Mouse (Mus musculus) urinary bladder, postnatal 4 days (tissue): ENCODE data around the gene Gsx2.

Experiments
- DNase-seq, 2 experiments: peaks; one replicate each; pipeline ENCODE4 v3.0.0; 2021 to 2022; ENCODE audit warnings: low spot score in 2 of 2

The Gsx2 gene

GRCm38 (mm10) chr5:75075383-75075941, at the start of gene Gsx2:
TSS of gene Gsx2 (plus strand) at chr5:75075601.
- no peak for DNase-seq

GRCm38 (mm10) chr5:75035475-75035874, 39.9 kb upstream of the Gsx2 start:
- no peak for DNase-seq

- no peak for DNase-seq
Measured at GRCm38 (mm10) chr5:75039307-75039706, 36.1 kb upstream of the Gsx2 start.

GRCm38 (mm10) chr5:75043011-75043445, 32.4 kb upstream of the Gsx2 start:
- DNase-seq = no peak

- DNase-seq = no peak
Measured at GRCm38 (mm10) chr5:75043621-75044301, 31.6 kb upstream of the Gsx2 start.

GRCm38 (mm10) chr5:75044310-75044904, 31.0 kb upstream of the Gsx2 start, which contains the start of gene Chic2:
TSS of gene Chic2 (minus strand) at chr5:75044774.
- DNase-seq = peak; percentile 83 to 87

GRCm38 (mm10) chr5:75045371-75045770, 30.0 kb upstream of the Gsx2 start:
- no peak for DNase-seq

- peak; percentile 50 to 69 for DNase-seq
Measured at GRCm38 (mm10) chr5:75046681-75047321, 28.6 kb upstream of the Gsx2 start.

- no peak for DNase-seq
Measured at GRCm38 (mm10) chr5:75051109-75051508, 24.3 kb upstream of the Gsx2 start.

GRCm38 (mm10) chr5:75063177-75063576, 12.2 kb upstream of the Gsx2 start:
- DNase-seq = no peak

GRCm38 (mm10) chr5:75066715-75067114, 8.7 kb upstream of the Gsx2 start:
- DNase-seq = no peak

- peak in 1 of 2 experiments; percentile 55 for DNase-seq
Measured at GRCm38 (mm10) chr5:75067125-75067756, 8.2 kb upstream of the Gsx2 start.

- no peak for DNase-seq
Measured at GRCm38 (mm10) chr5:75070132-75070531, 5.3 kb upstream of the Gsx2 start.

GRCm38 (mm10) chr5:75070656-75071375, 4.6 kb upstream of the Gsx2 start:
- no peak for DNase-seq

GRCm38 (mm10) chr5:75071951-75072350, 3.5 kb upstream of the Gsx2 start:
- DNase-seq = no peak

- DNase-seq = no peak
Measured at GRCm38 (mm10) chr5:75072532-75072931, 2.9 kb upstream of the Gsx2 start.

- no peak for DNase-seq
Measured at GRCm38 (mm10) chr5:75073167-75073566, 2.2 kb upstream of the Gsx2 start.

GRCm38 (mm10) chr5:75073684-75074083, 1.7 kb upstream of the Gsx2 start:
- no peak for DNase-seq

GRCm38 (mm10) chr5:75074132-75074531, 1.3 kb upstream of the Gsx2 start:
- DNase-seq = no peak

- no peak for DNase-seq
Measured at GRCm38 (mm10) chr5:75074537-75075382, 641 bp upstream of the Gsx2 start.
